Mouse (Mus musculus): ENCODE data around the gene Fam126b. TPM values are rescaled to one million over a fixed set of nuclear protein-coding genes. Genes with fewer than 3 reads are reported as not detected.
"Not testable (repeated sequence)": the region's sequence is repeated elsewhere in the genome, so short reads cannot be mapped to it uniquely, and the experiment has no call there.

The Fam126b gene
- polyA plus RNA-seq, 1 experiment from 2014 or later = 7.5 TPM

DNA sequence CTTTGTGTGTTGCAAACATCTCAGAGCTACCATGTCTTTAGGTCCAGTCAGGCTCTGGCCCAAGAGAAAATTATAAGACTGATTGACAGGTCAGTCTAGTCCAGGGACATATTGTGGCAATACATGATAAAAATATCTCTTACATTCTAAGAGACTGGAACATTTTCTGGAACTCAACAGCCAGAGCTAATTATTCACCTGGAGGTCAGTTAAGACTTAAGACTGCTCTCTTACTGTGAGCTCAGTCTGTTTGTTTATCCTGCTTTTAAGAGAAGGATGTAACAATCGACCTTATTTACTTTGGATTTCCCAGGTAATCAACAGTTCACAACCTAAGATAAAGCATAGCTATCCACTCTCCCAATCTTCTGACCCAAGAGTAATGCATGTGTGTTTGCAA, 24.5 kb upstream of the Fam126b start:
- Histone ChIP-seq H3K36me3 (no peaks in the 10 kb centered on the region), H3K27me3 (no peaks in the 10 kb centered on the region), H3K4me1 (no peaks in the 10 kb centered on the region), H3K4me3 (no peak overlapping the region), H3K9me3 (peaks cover 6% of the 10 kb centered on the region), H3K9ac (no peak overlapping the region), H3K4me2 (replicated peaks) (no peak overlapping the region), H3K27ac (no peak overlapping the region)
- ATAC-seq (ENCODE audit: low FRiP score, low read depth) = no peak
- 28% methylated on average over 1 of the region's 1 CpGs for WGBS

DNA sequence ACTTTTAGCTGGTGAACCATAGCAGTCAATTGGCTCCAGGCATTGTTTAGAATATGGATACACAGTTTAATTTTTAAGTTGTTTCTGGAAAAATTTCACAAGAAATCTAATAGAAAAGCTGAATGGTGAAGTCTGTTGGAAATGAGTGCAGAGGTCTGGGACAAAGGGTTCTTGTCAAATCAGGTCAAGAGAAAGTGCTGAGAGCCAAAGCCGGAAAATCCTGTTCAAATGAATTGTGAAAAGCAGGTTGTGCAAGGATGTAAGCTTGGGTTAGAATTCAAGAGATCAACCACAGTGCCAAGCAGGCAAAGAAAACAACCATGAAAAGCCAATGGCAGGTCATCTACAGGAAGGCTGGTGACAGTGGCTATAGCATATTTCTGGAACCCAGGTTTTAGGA, 24.0 kb upstream of the Fam126b start:
- no peak for ATAC-seq (ENCODE audit: low FRiP score, low read depth)
- WGBS = 87% methylated on average over 1 of the region's 1 CpGs
- H3K36me3 ChIP-seq = no peaks in the 10 kb centered on the region

DNA sequence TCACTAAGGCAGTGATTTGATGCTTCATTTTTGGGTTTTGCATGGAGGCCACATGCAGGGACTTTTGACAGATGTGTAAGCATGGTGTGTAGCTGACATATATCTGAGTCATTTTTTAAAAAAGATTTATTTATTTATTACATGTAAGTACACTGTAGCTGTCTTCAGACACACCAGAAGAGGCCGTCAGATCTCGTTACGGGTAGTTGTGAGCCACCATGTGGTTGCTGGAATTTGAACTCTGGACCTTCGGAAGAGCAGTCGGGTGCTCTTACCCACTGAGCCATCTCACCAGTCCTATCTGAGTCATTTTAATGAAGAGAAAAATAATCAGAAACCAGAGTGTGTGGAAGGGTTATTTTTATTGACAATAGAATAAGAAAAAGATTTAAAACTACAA, 23.5 kb upstream of the Fam126b start:
- ATAC-seq (ENCODE audit: low FRiP score, low read depth); H3K9ac ChIP-seq; H3K4me2 ChIP-seq (replicated peaks); H3K27me3 ChIP-seq; H3K4me1 ChIP-seq; H3K36me3 ChIP-seq; H3K4me3 ChIP-seq; H3K27ac ChIP-seq; H3K9me3 ChIP-seq: not testable (repeated sequence)
- 79% methylated on average over 5 of the region's 5 CpGs for WGBS

More for the DNA sequence above, 24.0 kb upstream of the Fam126b start:
- Histone ChIP-seq H3K4me2 (replicated peaks) (no peak overlapping the region), H3K4me1 (no peaks in the 10 kb centered on the region), H3K4me3 (no peak overlapping the region), H3K9ac (no peak overlapping the region), H3K27me3 (no peaks in the 10 kb centered on the region), H3K9me3 (peaks cover 6% of the 10 kb centered on the region), H3K27ac (no peak overlapping the region)

DNA sequence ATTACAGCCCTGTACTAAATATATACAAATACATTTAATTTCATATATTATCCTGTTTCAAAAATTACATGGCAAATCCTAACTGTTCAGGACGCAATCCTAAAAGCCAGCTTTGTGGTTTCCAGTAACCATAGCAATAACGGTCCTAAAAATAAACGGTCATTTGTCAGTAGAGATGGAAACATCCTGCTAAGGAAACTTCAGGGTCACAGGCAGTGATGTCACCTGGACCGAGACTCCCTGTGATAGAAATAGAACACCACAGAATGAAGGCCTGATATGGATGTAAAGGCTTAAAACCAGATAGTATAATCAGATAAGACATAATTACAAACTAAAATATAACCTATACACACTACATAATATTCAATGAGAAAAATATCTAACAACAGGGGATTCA, 17.6 kb upstream of the Fam126b start:
- 81% methylated on average over 4 of the region's 4 CpGs for WGBS
- no peak overlapping the region for H3K27ac ChIP-seq
- H3K4me3 ChIP-seq = no peak overlapping the region
- H3K36me3 ChIP-seq = no peaks in the 10 kb centered on the region
- ATAC-seq (ENCODE audit: low FRiP score, low read depth) = no peak
- H3K9ac ChIP-seq = no peak overlapping the region
- H3K9me3 ChIP-seq = peaks cover 6% of the 10 kb centered on the region
- no peak overlapping the region for H3K4me2 ChIP-seq (replicated peaks)
- no peaks in the 10 kb centered on the region for H3K4me1 ChIP-seq
- H3K27me3 ChIP-seq = no peaks in the 10 kb centered on the region

DNA sequence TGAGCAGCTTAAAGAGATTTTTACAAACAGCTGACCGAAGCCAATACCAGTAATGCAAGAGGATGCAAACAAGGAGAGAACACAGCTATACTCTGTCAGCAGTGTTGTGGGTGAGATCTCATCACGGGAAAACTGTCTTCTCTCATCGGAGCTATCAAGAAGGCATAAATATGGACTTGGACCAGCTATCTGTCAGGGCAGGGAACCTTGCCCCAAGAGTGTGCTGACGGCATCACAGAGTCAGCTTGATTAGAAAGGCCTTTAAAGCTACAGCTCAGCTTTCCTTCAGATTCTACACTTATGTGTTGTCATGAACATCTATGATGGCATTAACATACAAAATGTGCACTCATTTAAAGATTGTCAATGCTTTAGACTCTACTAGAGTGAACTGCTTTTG, 16.6 kb upstream of the Fam126b start:
- 84% methylated on average over 4 of the region's 4 CpGs for WGBS
- no peak for ATAC-seq (ENCODE audit: low FRiP score, low read depth)

DNA sequence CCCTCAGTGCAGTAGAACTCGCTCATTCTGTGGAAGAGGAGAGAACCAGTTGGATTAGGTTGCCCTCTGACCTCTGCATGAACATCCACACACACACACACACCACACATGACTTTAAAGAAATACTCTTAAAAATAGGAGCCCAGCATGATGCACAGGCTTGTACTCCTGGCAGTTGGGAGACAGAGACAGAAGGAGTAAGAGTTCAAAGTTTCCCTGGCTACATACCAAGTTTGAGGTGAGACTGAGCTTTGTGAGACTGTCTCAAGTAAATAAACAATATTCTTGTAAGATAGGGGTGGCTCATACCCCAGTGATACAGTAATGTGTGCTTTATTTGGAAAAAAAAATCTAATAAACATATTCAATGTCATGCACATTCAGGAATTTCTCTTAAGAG, 1.4 kb upstream of the Fam126b start:
- no peak overlapping the region for H3K27ac ChIP-seq
- ATAC-seq (ENCODE audit: low FRiP score, low read depth) = no peak
- peak overlapping the region; percentile 66 for H3K4me2 ChIP-seq (replicated peaks)
- H3K9ac ChIP-seq = no peak overlapping the region
- H3K36me3 ChIP-seq = 0 out of 2 replicates have a peak, but pooled peaks cover 9% of the 10 kb centered on the region
- no peaks in the 10 kb centered on the region for H3K27me3 ChIP-seq
- no peaks in the 10 kb centered on the region for H3K9me3 ChIP-seq
- H3K4me3 ChIP-seq = peak overlapping the region; percentile 78
- peaks cover 19% of the 10 kb centered on the region for H3K4me1 ChIP-seq
- WGBS = 92% methylated on average over 1 of the region's 1 CpGs

More for the DNA sequence above, 16.6 kb upstream of the Fam126b start:
- Histone ChIP-seq H3K27ac (no peak overlapping the region), H3K9me3 (peaks cover 6% of the 10 kb centered on the region; the same call in 1 of the 2 replicates), H3K4me1 (no peaks in the 10 kb centered on the region), H3K36me3 (no peaks in the 10 kb centered on the region), H3K4me3 (no peak overlapping the region), H3K9ac (no peak overlapping the region), H3K4me2 (replicated peaks) (no peak overlapping the region), H3K27me3 (no peaks in the 10 kb centered on the region)

DNA sequence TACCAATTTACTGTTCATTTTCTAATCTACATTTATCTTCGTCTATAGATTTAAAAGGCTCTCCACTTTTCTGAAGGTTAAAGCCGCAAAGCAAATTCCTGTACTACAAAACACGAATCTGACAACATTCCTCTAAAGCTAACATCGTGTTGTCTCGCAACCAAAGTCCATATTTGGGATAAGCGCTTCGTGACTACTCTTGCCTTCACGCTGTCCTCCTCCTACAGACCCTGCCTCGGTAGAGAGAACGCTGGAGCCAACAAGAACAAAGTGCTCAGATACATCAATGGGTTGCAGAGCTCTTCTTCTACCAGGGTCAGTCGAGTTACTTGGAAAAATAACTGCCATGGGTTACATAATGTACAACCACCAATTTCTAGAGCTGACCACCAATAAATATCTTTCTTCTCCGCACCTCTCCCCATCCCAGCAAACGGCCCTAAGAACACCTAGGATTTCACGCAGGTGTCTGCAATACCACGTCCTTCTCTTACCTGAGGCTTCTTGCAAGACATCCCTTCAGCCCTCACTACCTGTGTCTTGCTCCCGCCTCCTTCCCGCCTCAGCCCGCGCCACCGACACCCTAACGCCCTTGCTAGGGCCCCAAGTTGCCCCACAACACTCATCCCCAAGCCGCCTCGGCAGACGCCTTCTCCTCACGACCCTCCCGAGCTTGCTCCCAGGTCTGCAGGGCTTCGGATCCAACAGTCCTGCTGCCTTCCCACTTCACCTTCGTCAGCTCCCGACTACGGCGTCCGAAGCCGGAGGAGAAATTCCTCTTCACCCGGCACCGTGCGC, 551 bp downstream of the Fam126b start:
- no peaks in the 10 kb centered on the region for H3K27me3 ChIP-seq
- H3K9ac ChIP-seq = peak overlapping the region; percentile 89
- peak overlapping the region; percentile 85 for H3K4me2 ChIP-seq (replicated peaks)
- peaks cover 19% of the 10 kb centered on the region for H3K4me1 ChIP-seq
- no peaks in the 10 kb centered on the region for H3K9me3 ChIP-seq
- no peak overlapping the region for H3K27ac ChIP-seq
- H3K36me3 ChIP-seq = no peaks in the 10 kb centered on the region
- peak; percentile 74 for ATAC-seq (ENCODE audit: low FRiP score, low read depth)
- H3K4me3 ChIP-seq = peak overlapping the region; percentile 78
- WGBS = 6% methylated on average over 35 of the region's 36 CpGs

DNA sequence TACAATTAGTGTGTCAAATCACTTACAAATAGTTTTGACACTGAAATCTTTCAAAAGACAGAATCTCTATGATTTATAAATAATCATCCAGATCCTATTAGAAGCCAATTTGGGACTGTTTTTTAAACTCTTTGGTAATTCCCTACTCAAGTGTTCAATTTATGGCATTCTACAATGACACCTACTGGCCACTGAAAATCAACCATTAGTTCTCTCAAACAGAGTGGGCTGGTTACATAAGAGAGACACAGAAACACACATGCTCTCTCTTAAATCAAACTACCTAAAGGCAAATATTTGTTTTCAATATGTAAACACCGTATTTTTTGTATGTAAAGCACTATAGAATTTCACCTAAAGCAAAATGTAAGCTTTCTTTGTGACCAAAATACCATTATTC, 1.9 kb downstream of the Fam126b start:
- no peaks in the 10 kb centered on the region for H3K9me3 ChIP-seq
- H3K27ac ChIP-seq = no peak overlapping the region
- no peak for ATAC-seq (ENCODE audit: low FRiP score, low read depth)
- H3K4me2 ChIP-seq (replicated peaks) = no peak overlapping the region
- no peak overlapping the region for H3K4me3 ChIP-seq
- peaks cover 19% of the 10 kb centered on the region for H3K4me1 ChIP-seq
- H3K27me3 ChIP-seq = no peaks in the 10 kb centered on the region
- H3K36me3 ChIP-seq = no peaks in the 10 kb centered on the region
- WGBS = 85% methylated on average over 1 of the region's 1 CpGs
- H3K9ac ChIP-seq = no peak overlapping the region

DNA sequence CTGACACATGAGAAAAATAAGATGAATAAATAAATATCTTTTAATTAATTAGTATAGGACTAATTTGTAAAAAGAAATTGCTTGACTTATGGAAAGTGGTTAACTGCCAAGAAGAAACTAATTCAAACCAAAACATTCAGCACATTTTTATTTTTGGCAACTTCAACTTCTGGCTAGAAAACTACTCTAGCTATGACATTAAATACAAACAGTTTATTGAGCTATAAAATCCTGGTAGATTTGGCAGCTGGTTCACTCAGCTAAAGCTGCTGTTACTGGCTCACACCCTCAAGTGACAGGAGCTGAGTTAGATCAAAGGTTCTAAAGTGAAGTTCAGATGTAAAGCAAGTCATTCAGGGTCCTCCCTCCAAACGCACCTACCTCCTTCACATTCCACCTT, 3.5 kb downstream of the Fam126b start:
- H3K36me3 ChIP-seq = no peaks in the 10 kb centered on the region
- peaks cover 19% of the 10 kb centered on the region for H3K4me1 ChIP-seq
- no peak overlapping the region for H3K4me3 ChIP-seq
- H3K27me3 ChIP-seq = no peaks in the 10 kb centered on the region
- no peak overlapping the region for H3K4me2 ChIP-seq (replicated peaks)
- WGBS = 57% methylated on average over 1 of the region's 1 CpGs
- no peaks in the 10 kb centered on the region for H3K9me3 ChIP-seq
- H3K27ac ChIP-seq = no peak overlapping the region
- ATAC-seq (ENCODE audit: low FRiP score, low read depth) = no peak
- no peak overlapping the region for H3K9ac ChIP-seq

DNA sequence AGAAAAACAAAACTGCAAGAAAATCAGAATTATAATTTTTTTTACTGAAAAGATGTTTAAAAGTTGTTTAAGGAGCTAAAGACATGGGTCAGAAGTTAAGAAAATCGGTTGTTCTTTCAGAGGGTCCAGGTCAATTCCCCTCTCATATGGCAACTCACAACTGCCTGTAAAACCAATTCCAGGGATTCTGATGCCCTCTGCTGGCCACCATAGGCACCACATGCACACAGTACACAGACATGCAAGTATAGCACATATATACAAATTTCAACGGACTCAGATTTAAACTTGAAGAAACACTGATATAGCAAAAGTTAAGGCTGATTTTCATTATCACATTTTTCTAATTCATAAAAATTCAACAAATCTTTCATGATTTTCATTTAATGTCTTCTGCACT, 6.9 kb downstream of the Fam126b start:
- 92% methylated on average over 2 of the region's 2 CpGs for WGBS
- Histone ChIP-seq H3K4me1 (peaks cover 7% of the 10 kb centered on the region; the same call in 1 of the 2 replicates), H3K27me3 (no peaks in the 10 kb centered on the region), H3K36me3 (no peaks in the 10 kb centered on the region), H3K9ac (no peak overlapping the region), H3K27ac (no peak overlapping the region), H3K4me3 (no peak overlapping the region), H3K4me2 (replicated peaks) (no peak overlapping the region), H3K9me3 (no peaks in the 10 kb centered on the region)
- no peak for ATAC-seq (ENCODE audit: low FRiP score, low read depth)

DNA sequence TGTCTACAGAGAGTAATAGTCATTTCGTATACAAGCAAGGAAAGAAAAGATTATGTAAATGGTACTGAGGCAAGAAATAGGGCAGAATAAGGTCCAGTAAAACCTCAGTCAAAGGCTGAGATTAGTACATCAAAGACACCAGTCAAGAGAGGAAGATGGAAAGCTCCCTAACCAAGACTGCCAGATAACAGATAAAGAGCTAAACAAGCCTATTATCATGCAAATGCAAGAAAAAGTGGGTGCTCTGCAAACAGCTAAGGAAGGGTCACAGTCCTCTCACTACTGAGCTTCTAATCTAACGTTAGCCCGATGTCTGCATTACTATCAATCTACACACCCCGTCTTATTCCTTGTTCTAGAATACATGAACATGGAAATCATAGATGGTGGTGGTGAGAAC, 15.7 kb downstream of the Fam126b start:
- Histone ChIP-seq H3K4me3 (no peak overlapping the region), H3K9me3 (no peaks in the 10 kb centered on the region), H3K27ac (no peak overlapping the region), H3K27me3 (no peaks in the 10 kb centered on the region), H3K4me1 (no peaks in the 10 kb centered on the region), H3K36me3 (no peaks in the 10 kb centered on the region), H3K4me2 (replicated peaks) (no peak overlapping the region), H3K9ac (no peak overlapping the region)
- 48% methylated on average over 4 of the region's 4 CpGs for WGBS
- no peak for ATAC-seq (ENCODE audit: low FRiP score, low read depth)

DNA sequence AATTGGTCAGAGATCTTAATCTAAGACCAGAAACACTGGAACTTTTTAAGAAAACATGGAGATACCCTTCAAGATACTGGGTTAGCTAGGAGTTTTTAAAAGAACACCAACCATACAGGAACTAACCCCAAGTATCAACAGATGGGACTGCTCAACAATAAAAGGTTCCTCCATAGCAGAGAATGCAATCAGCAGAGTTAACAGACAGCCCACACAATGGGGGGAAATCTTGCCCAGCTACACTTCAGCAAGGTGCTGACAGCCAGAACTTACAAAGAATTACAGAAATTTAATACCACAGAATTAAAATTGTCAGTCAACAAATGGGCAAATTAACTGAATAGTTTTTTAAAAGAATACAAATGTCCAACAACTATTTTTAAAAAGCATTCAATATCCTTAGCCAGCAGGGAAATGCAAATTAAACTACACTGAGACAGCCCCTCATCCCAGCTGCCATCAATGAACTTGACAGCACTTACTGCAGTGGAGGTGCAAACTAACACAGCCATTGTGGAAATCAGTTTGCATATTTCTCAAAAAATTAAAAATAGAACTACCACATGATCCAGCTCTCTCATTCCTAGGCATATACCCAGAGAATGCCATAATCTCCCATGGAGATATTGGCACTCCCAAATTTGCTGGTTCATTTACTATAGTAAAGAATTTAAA, 17.5 kb downstream of the Fam126b start:
- Histone ChIP-seq H3K9ac (no peak overlapping the region), H3K4me2 (replicated peaks) (no peak overlapping the region), H3K4me1 (no peaks in the 10 kb centered on the region), H3K27me3 (no peaks in the 10 kb centered on the region), H3K36me3 (no peaks in the 10 kb centered on the region; the same call in 1 of the 2 replicates), H3K4me3 (no peak overlapping the region), H3K9me3 (no peaks in the 10 kb centered on the region), H3K27ac (no peak overlapping the region)
- ATAC-seq (ENCODE audit: low FRiP score, low read depth) = no peak
